ENCODE assay signal across 8 mouse cellular contexts in the genomic region with DNA sequence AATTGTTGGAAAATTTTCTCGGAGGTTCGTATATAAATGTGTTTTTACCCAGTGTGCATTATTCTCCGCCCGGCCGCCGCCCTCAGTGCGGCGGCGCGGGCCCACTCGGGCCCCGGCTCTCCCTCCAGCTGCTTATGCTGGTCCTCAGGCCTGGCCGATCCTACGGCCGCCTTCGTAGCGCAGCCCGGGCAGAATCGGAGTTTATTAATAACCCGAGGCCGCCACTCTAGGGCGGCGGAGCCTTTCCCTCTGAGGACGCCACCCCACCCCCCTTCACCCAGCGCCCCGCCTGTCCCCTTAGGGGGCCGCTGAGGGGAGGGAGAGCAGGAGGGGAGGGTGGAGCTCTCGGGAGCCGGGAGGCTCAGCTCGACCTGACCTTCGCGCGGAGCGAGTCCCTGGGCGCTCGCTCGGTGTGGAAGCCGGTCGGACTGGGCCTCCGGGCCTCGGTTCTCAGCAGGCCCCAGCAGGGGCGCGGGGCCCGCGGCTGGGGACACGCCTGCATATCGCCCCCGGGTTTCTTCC. TPM values are rescaled to one million over a fixed set of nuclear protein-coding genes. Genes with fewer than 3 reads are reported as not detected.
DNase-seq lines count a peak whose midpoint lies in the region; ATAC-seq and TF ChIP-seq lines count a peak whose summit lies in the region.

No protein-coding gene starts in this region.

- H3K9ac ChIP-seq in heart, embryonic 15.5 days, result peak overlapping the region; percentile 92
- H3K9ac ChIP-seq in liver, embryonic 14.5 days (replicated peaks), result peak overlapping the region; percentile 90
- H3K9ac ChIP-seq in stomach, postnatal 0 days (ENCODE audit: low read length), result peak overlapping the region; percentile 96

- under 1% methylated on average over 47 of the region's 48 CpGs for WGBS in forebrain, embryonic 10.5 days
- under 1% methylated on average over 48 of the region's 48 CpGs for WGBS in heart, embryonic 15.5 days
- under 1% methylated on average over 48 of the region's 48 CpGs for WGBS in liver, embryonic 14.5 days (ENCODE audit: insufficient replicate concordance)
- WGBS in stomach, postnatal 0 days, result under 1% methylated on average over 43 of the region's 48 CpGs

- TF ChIP-seq EP300 in liver, embryonic 14.5 days (IDR thresholded peaks at IDR 0.05; ENCODE audit: low read depth), result no peak
- no peak for TF ChIP-seq EP300 in stomach, postnatal 0 days (optimal IDR thresholded peaks at IDR 0.05)

- H3K9me3 ChIP-seq in E14TG2a.4 (ENCODE audit: low read length), result no peaks in the 10 kb centered on the region
- H3K9me3 ChIP-seq in forebrain, embryonic 10.5 days, result no peaks in the 10 kb centered on the region
- H3K9me3 ChIP-seq in heart, embryonic 15.5 days (replicated peaks), result no peaks in the 10 kb centered on the region
- no peaks in the 10 kb centered on the region for H3K9me3 ChIP-seq in liver, embryonic 14.5 days (ENCODE audit: control insufficient read depth, low read length)
- no peaks in the 10 kb centered on the region for H3K9me3 ChIP-seq in stomach, postnatal 0 days (ENCODE audit: control insufficient read depth, low read length)

- ATAC-seq in heart, embryonic 15.5 days (replicated peaks; ENCODE audit: insufficient number of reproducible peaks, insufficient read depth, low FRiP score, low read depth), result peak; percentile 85
- peak; percentile 80 for ATAC-seq in liver, embryonic 14.5 days (ENCODE audit: insufficient read depth)
- ATAC-seq in stomach, postnatal 0 days (ENCODE audit: low FRiP score, low TSS enrichment), result peak; percentile 81

- H3K27me3 ChIP-seq in E14TG2a.4 (ENCODE audit: insufficient read depth, low read length), result no peaks in the 10 kb centered on the region
- no peaks in the 10 kb centered on the region for H3K27me3 ChIP-seq in forebrain, embryonic 10.5 days (ENCODE audit: poor library complexity, severe bottlenecking)
- H3K27me3 ChIP-seq in heart, embryonic 15.5 days, result no peaks in the 10 kb centered on the region
- no peaks in the 10 kb centered on the region for H3K27me3 ChIP-seq in liver, embryonic 14.5 days (ENCODE audit: control insufficient read depth, insufficient read depth, low read length)
- no peaks in the 10 kb centered on the region for H3K27me3 ChIP-seq in stomach, postnatal 0 days (ENCODE audit: control insufficient read depth, insufficient read depth, low read length)

- H3K27ac ChIP-seq in forebrain, embryonic 10.5 days, result peak overlapping the region; percentile 98
- peak overlapping the region; percentile 100 for H3K27ac ChIP-seq in heart, embryonic 15.5 days
- H3K27ac ChIP-seq in liver, embryonic 14.5 days, result peak overlapping the region; percentile 100
- H3K27ac ChIP-seq in stomach, postnatal 0 days (replicated peaks), result peak overlapping the region; percentile 100

- peak; percentile 80 for DNase-seq in c-Kit-positive CD71-positive TER-119-negative erythroid progenitor cells, embryonic 14.5 days (ENCODE audit: low read depth)
- DNase-seq in forebrain, embryonic 10.5 days (ENCODE audit: extremely low spot score, low spot score), result peak; percentile 85
- DNase-seq in kidney, postnatal 25 days, result peak; percentile 90 to 97
- DNase-seq in liver, embryonic 14.5 days (ENCODE audit: low read depth in 3 of 3, low spot score in 3 of 3), result peak; percentile 78 to 83 (median 81)
- peak; percentile 87 for DNase-seq in neural tube, embryonic 10.5 days (ENCODE audit: extremely low spot score, low spot score)
- DNase-seq in stomach, postnatal 0 days (ENCODE audit: low spot score), result peak; percentile 93

- TF ChIP-seq CTCF in E14TG2a.4 (conservative IDR thresholded peaks at IDR 0.05; ENCODE audit: low read length), result no peak
- no peak for TF ChIP-seq CTCF in liver, embryonic 14.5 days (IDR thresholded peaks at IDR 0.05; ENCODE audit: low read depth)
- TF ChIP-seq CTCF in stomach, postnatal 0 days (IDR thresholded peaks at IDR 0.05; ENCODE audit: low read depth), result no peak

- peak overlapping the region; percentile 63 for H3K4me2 ChIP-seq in heart, embryonic 15.5 days
- H3K4me2 ChIP-seq in liver, embryonic 14.5 days (ENCODE audit: low read depth), result peak overlapping the region; percentile 71
- peak overlapping the region; percentile 69 for H3K4me2 ChIP-seq in stomach, postnatal 0 days (replicated peaks; ENCODE audit: low read depth)

- H3K4me3 ChIP-seq in E14TG2a.4 (replicated peaks; ENCODE audit: low read length), result peak overlapping the region; percentile 90
- H3K4me3 ChIP-seq in forebrain, embryonic 10.5 days, result peak overlapping the region; percentile 68
- peak overlapping the region; percentile 78 for H3K4me3 ChIP-seq in heart, embryonic 15.5 days
- peak overlapping the region; percentile 75 to 77 for H3K4me3 ChIP-seq in liver, embryonic 14.5 days (ENCODE audit: insufficient read depth in 1 of 2, low read depth in 2 of 2, low read length in 2 of 2)
- peak overlapping the region; percentile 64 for H3K4me3 ChIP-seq in stomach, postnatal 0 days (ENCODE audit: low read depth, low read length)

- peaks cover 42% of the 10 kb centered on the region for H3K36me3 ChIP-seq in E14TG2a.4 (ENCODE audit: insufficient read depth, low read length)
- peaks cover 63% of the 10 kb centered on the region for H3K36me3 ChIP-seq in forebrain, embryonic 10.5 days (replicated peaks)
- peaks cover 8% of the 10 kb centered on the region for H3K36me3 ChIP-seq in heart, embryonic 15.5 days
- peaks cover 10% of the 10 kb centered on the region for H3K36me3 ChIP-seq in liver, embryonic 14.5 days (replicated peaks; ENCODE audit: control insufficient read depth, insufficient read depth, low read depth)
- H3K36me3 ChIP-seq in stomach, postnatal 0 days (ENCODE audit: control insufficient read depth, insufficient read depth, low read length), result no peaks in the 10 kb centered on the region

- peaks cover 52% of the 10 kb centered on the region for H3K4me1 ChIP-seq in E14TG2a.4 (replicated peaks; ENCODE audit: low read depth, low read length)
- H3K4me1 ChIP-seq in forebrain, embryonic 10.5 days, result peaks cover 18% of the 10 kb centered on the region
- peaks cover 15% of the 10 kb centered on the region for H3K4me1 ChIP-seq in heart, embryonic 15.5 days (replicated peaks)
- peaks cover 16 to 21% of the 10 kb centered on the region in 2 experiments for H3K4me1 ChIP-seq in liver, embryonic 14.5 days (replicated peaks; ENCODE audit: control insufficient read depth in 2 of 2, insufficient read depth in 2 of 2, low read length in 1 of 2)
- H3K4me1 ChIP-seq in stomach, postnatal 0 days (replicated peaks; ENCODE audit: control insufficient read depth, insufficient read depth), result peaks cover 3% of the 10 kb centered on the region

RNA-seq across cellular contexts. Expression of gene Zfp143, which starts 0.8 kb away (rescaled TPM):
- 28.1 and 30.0 TPM in 2 replicates for polyA plus RNA-seq in forebrain, embryonic 10.5 days (2016; fragmentation: Nextera tagmentation; extraction: Ambion mirVana)
- 11.9 and 14.7 TPM in 2 replicates for polyA plus RNA-seq in heart, embryonic 15.5 days (2015; fragmentation: Nextera tagmentation; extraction: Ambion mirVana)
- 6.8 and 8.2 TPM in 2 replicates for polyA plus RNA-seq in liver, embryonic 14.5 days (2012; rRNA removed)
- polyA plus RNA-seq in liver, embryonic 14.5 days (2014; fragmentation: Nextera tagmentation; extraction: Ambion mirVana), result 8.6 and 9.3 TPM in 2 replicates
- 6.0 and 6.4 TPM in 2 replicates for polyA plus RNA-seq in stomach, postnatal 0 days (2015; fragmentation: Nextera tagmentation; extraction: Ambion mirVana)

RNA-seq across cellular contexts. Expression of gene Ipo7, which starts 43.7 kb away (rescaled TPM):
- polyA plus RNA-seq in forebrain, embryonic 10.5 days (2016; fragmentation: Nextera tagmentation; extraction: Ambion mirVana), result 62.7 and 65.9 TPM in 2 replicates
- polyA plus RNA-seq in heart, embryonic 15.5 days (2015; fragmentation: Nextera tagmentation; extraction: Ambion mirVana), result 34.3 and 35.3 TPM in 2 replicates
- polyA plus RNA-seq in liver, embryonic 14.5 days (2012; rRNA removed), result 13.6 and 22.2 TPM in 2 replicates
- 9.1 and 10.2 TPM in 2 replicates for polyA plus RNA-seq in liver, embryonic 14.5 days (2014; fragmentation: Nextera tagmentation; extraction: Ambion mirVana)
- 15.6 and 16.5 TPM in 2 replicates for polyA plus RNA-seq in stomach, postnatal 0 days (2015; fragmentation: Nextera tagmentation; extraction: Ambion mirVana)

Comparison
In these comparisons a context has a peak if more than half of its experiments do, and no peak if none do; other contexts are left out.
1. Peak in every context shown above with its lines: DNase-seq, ATAC-seq, H3K4me3 ChIP-seq and H3K27ac ChIP-seq.